Mouse (Mus musculus): ENCODE results near the gene Defb42. TPM values are rescaled to one million over a fixed set of nuclear protein-coding genes. Genes with fewer than 3 reads are reported as not detected.

Defb42 gene
- total and polyA plus RNA-seq, 3 experiments = not detected

- Histone ChIP-seq H3K4me3 (replicated peaks in 1 of 3; ENCODE audit: low read depth in 2 of 3, low read length in 2 of 3, poor library complexity in 1 of 3) (no peak overlapping the region), H3K79me2 (replicated peaks; ENCODE audit: control insufficient read depth, extremely low read depth, insufficient read depth, poor library complexity, severe bottlenecking) (no peaks in the 10 kb centered on the region), H3K36me3 (replicated peaks in 1 of 2; ENCODE audit: control insufficient read depth in 1 of 2, insufficient read depth in 1 of 2, low read length in 1 of 2) (no peaks in the 10 kb centered on the region), H3K9me3 (replicated peaks; ENCODE audit: low read length) (peaks cover 5% of the 10 kb centered on the region), H3K27ac (ENCODE audit: insufficient read depth, low read depth) (no peak overlapping the region), H3K4me2 (ENCODE audit: insufficient read depth, low read depth, poor library complexity, severe bottlenecking) (no peak overlapping the region), H3K4me1 (ENCODE audit: control insufficient read depth in 1 of 2, insufficient read depth in 2 of 2) (peaks cover 0 to 3% of the 10 kb centered on the region in 2 experiments; a peak in 1 of 4 replicates), H3K27me3 (replicated peaks) (no peaks in the 10 kb centered on the region), H3K9ac (ENCODE audit: insufficient read depth, low read depth) (no peak overlapping the region)
- no peak for TF ChIP-seq POLR2AphosphoS2 (IDR thresholded peaks at IDR 0.05; ENCODE audit: low read depth, low read length)
- TF ChIP-seq MAZ (IDR thresholded peaks at IDR 0.05; ENCODE audit: low read depth, low read length) = no peak
- in situ Hi-C loops (cut with MboI; ENCODE audit: low pct_ligation_motif_present, low pct_unique_long_range_greater_than_20kb, low sequenced_read_pairs) = no loop called here
- dilution Hi-C loops (cut with MboI; ENCODE audit: extremely low pct_ligation_motif_present, extremely low pct_unique_long_range_greater_than_20kb, low sequenced_read_pairs) = no loop called here
- no peak for DNase-seq (ENCODE audit: extremely low read depth)
Measured at GRCm38 (mm10) chr14:63014667-63015066, 32.1 kb upstream of the Defb42 start.

- H3K4me2 ChIP-seq (ENCODE audit: insufficient read depth, low read depth, poor library complexity, severe bottlenecking) = no peak overlapping the region
- no peaks in the 10 kb centered on the region for H3K9me3 ChIP-seq (replicated peaks; ENCODE audit: low read length)
- H3K4me1 ChIP-seq (ENCODE audit: control insufficient read depth in 1 of 2, insufficient read depth in 2 of 2) = peaks cover 0 to 7% of the 10 kb centered on the region in 2 experiments; a peak in 1 of 4 replicates
- dilution Hi-C loops (cut with MboI; ENCODE audit: extremely low pct_ligation_motif_present, extremely low pct_unique_long_range_greater_than_20kb, low sequenced_read_pairs) (no loop called here), in situ Hi-C loops (cut with MboI; ENCODE audit: low pct_ligation_motif_present, low pct_unique_long_range_greater_than_20kb, low sequenced_read_pairs) (no loop called here)
- no peak overlapping the region for H3K4me3 ChIP-seq (replicated peaks in 1 of 3; ENCODE audit: low read depth in 2 of 3, low read length in 2 of 3, poor library complexity in 1 of 3)
- H3K27ac ChIP-seq (ENCODE audit: insufficient read depth, low read depth) = no peak overlapping the region
- no peaks in the 10 kb centered on the region for H3K27me3 ChIP-seq (replicated peaks)
- TF ChIP-seq BHLHE40 (IDR thresholded peaks at IDR 0.05; ENCODE audit: low read depth, low read length) (no peak), MEF2A (IDR thresholded peaks at IDR 0.05; ENCODE audit: borderline replicate concordance, low read depth, low read length) (no peak), JUND (conservative IDR thresholded peaks at IDR 0.05; ENCODE audit: low read depth, low read length) (no peak), TBP (conservative IDR thresholded peaks at IDR 0.05; ENCODE audit: low read depth, low read length) (no peak), ZMIZ1 (IDR thresholded peaks at IDR 0.05; ENCODE audit: low read depth, low read length) (no peak), GABPA (IDR thresholded peaks at IDR 0.05; ENCODE audit: insufficient replicate concordance, low read depth, low read length) (no peak), MAX (IDR thresholded peaks at IDR 0.05; ENCODE audit: low read length) (no peak), RCOR1 (conservative IDR thresholded peaks at IDR 0.05; ENCODE audit: low read depth, low read length) (no peak), ZC3H11A (IDR thresholded peaks at IDR 0.05; ENCODE audit: low read depth, low read length) (no peak), NRF1 (IDR thresholded peaks at IDR 0.05; ENCODE audit: low read depth, low read length) (no peak), ZKSCAN1 (IDR thresholded peaks at IDR 0.05; ENCODE audit: borderline replicate concordance, low read depth, low read length) (no peak), MXI1 (IDR thresholded peaks at IDR 0.05; ENCODE audit: low read depth, low read length) (no peak), PAX5 (IDR thresholded peaks at IDR 0.05; ENCODE audit: low read length) (no peak)
- no peaks in the 10 kb centered on the region for H3K79me2 ChIP-seq (replicated peaks; ENCODE audit: control insufficient read depth, extremely low read depth, insufficient read depth, poor library complexity, severe bottlenecking)
- no peak for DNase-seq (ENCODE audit: extremely low read depth)
- H3K36me3 ChIP-seq (replicated peaks in 1 of 2; ENCODE audit: control insufficient read depth in 1 of 2, insufficient read depth in 1 of 2, low read length in 1 of 2) = no peaks in the 10 kb centered on the region
- no peak overlapping the region for H3K9ac ChIP-seq (ENCODE audit: insufficient read depth, low read depth)
Measured at GRCm38 (mm10) chr14:63020524-63021156, 26.2 kb upstream of the Defb42 start.

Data from CH12.LX (cell line).